Mouse (Mus musculus): ENCODE measurements around the gene Arsg.

The Arsg gene

GRCm38 (mm10) chr11:109546305-109547001 is 73.3 kb downstream of the Arsg start:
- peak; percentile 35 for DNase-seq

GRCm38 (mm10) chr11:109547652-109548051 is 74.5 kb downstream of the Arsg start:
- no peak for DNase-seq

- no peak for DNase-seq
These were observed 76.6 kb downstream of the Arsg start for GRCm38 (mm10) chr11:109549599-109550290.

GRCm38 (mm10) chr11:109553921-109554320 is 80.7 kb downstream of the Arsg start:
- DNase-seq = no peak

- peak in 1 of 2 experiments; percentile 40 for DNase-seq
These were observed 81.3 kb downstream of the Arsg start for GRCm38 (mm10) chr11:109554443-109554842.

- no peak for DNase-seq
These were observed 83.0 kb downstream of the Arsg start for GRCm38 (mm10) chr11:109556130-109556529.

GRCm38 (mm10) chr11:109557419-109557818 is 84.2 kb downstream of the Arsg start:
- no peak for DNase-seq

GRCm38 (mm10) chr11:109559241-109559640 is 86.1 kb downstream of the Arsg start:
- peak; percentile 17 to 35 for DNase-seq

- peak; percentile 67 to 73 for DNase-seq
These were observed 87.7 kb downstream of the Arsg start for GRCm38 (mm10) chr11:109560793-109561257.

- no peak for DNase-seq
These were observed 88.3 kb downstream of the Arsg start for GRCm38 (mm10) chr11:109561445-109561844.

GRCm38 (mm10) chr11:109563708-109564107 is 90.5 kb downstream of the Arsg start:
- no peak for DNase-seq

GRCm38 (mm10) chr11:109564466-109565214 is 91.5 kb downstream of the Arsg start:
- no peak for DNase-seq

GRCm38 (mm10) chr11:109569007-109569618 is 95.9 kb downstream of the Arsg start:
- DNase-seq = no peak

- DNase-seq = no peak
These were observed 96.6 kb downstream of the Arsg start for GRCm38 (mm10) chr11:109569809-109570208.

GRCm38 (mm10) chr11:109572051-109572450 is 98.9 kb downstream of the Arsg start:
- DNase-seq = no peak

- no peak for DNase-seq
These were observed 101.4 kb downstream of the Arsg start for GRCm38 (mm10) chr11:109574604-109575003.

- DNase-seq = no peak
These were observed 102.7 kb downstream of the Arsg start for GRCm38 (mm10) chr11:109575832-109576231.

GRCm38 (mm10) chr11:109578536-109578935 is 105.4 kb downstream of the Arsg start:
- no peak for DNase-seq

GRCm38 (mm10) chr11:109579999-109580398 is 106.8 kb downstream of the Arsg start:
- DNase-seq = no peak

GRCm38 (mm10) chr11:109583986-109584385 is 110.8 kb downstream of the Arsg start:
- no peak for DNase-seq

- peak; percentile 55 to 81 for DNase-seq
These were observed 111.9 kb downstream of the Arsg start for GRCm38 (mm10) chr11:109584843-109585713.

GRCm38 (mm10) chr11:109586424-109586823 is 113.2 kb downstream of the Arsg start:
- DNase-seq = no peak

Measured in lung, postnatal 4 days (tissue).